14 mouse cellular contexts compared by ENCODE assay signal in the genomic region with DNA sequence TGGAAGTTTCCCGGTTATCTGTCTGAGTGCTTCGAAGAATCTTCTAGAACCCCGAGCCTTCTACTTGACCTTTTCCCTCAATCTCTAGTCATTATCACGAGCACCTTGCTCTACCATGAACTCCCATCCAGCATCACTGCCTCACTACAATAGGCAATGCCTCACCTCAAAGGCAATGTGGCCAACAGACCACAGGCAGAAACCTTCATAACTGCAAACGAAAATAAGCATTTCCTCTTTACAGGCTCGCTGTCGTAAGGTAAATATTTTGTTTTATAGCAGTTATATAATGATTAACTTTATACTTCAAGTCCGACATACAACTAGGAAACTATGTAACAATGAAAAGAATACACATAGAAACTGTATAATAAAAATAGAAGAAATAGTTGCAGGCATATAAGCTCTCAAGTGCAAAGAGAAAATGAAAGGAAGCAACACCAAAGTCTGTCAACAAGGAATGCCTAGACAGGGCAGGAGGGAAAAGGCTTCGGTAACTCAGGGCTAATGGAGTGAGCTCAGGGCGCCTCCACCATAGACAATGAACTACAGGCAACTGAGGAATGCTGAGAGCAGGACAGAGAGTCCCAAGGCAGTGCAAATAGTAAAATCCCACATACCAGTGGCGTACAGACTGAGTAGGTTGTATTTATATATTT. TPM values are rescaled to one million over a fixed set of nuclear protein-coding genes. Genes with fewer than 3 reads are reported as not detected.
DNase-seq lines count a peak whose midpoint lies in the region; ATAC-seq and TF ChIP-seq lines count a peak whose summit lies in the region.
"Had no signal": no experiment of that assay in that cellular context is flagged by ENCODE, and none has a peak within 500 bp of the region (broad histone marks: within the 10 kb centered on the region; RNA-seq: fewer than 3 reads in every experiment).

No protein-coding gene starts in this region.

- no peaks in the 10 kb centered on the region for H3K36me3 ChIP-seq in lung, postnatal 0 days (ENCODE audit: insufficient read depth, low read length)
- H3K36me3 ChIP-seq in liver, postnatal 0 days (replicated peaks; ENCODE audit: insufficient read depth, low read length) = no peaks in the 10 kb centered on the region
- H3K36me3 ChIP-seq in stomach, postnatal 0 days (ENCODE audit: control insufficient read depth, insufficient read depth, low read length) = no peaks in the 10 kb centered on the region
- H3K36me3 ChIP-seq: hindbrain, embryonic 10.5 days; limb, embryonic 10.5 days had no signal

- peak; percentile 78 for ATAC-seq in lung, postnatal 0 days
- ATAC-seq in liver, postnatal 0 days = peak; percentile 74
- ATAC-seq in stomach, postnatal 0 days (ENCODE audit: low FRiP score, low TSS enrichment) = peak; percentile 90

- 0 out of 2 replicates have a peak overlapping the region, but pooled peaks have one; percentile 5 for H3K4me3 ChIP-seq in lung, postnatal 0 days (ENCODE audit: low read depth, low read length)
- H3K4me3 ChIP-seq in brown adipose tissue, adult 24 weeks (ENCODE audit: insufficient read depth, low read depth, low read length) = peak overlapping the region; percentile 14; the same call in 1 of the 2 replicates
- H3K4me3 ChIP-seq in liver, postnatal 0 days (ENCODE audit: low read depth, low read length) = peak overlapping the region; percentile 31
- H3K4me3 ChIP-seq in stomach, postnatal 0 days (ENCODE audit: low read depth, low read length) = no peak overlapping the region
- H3K4me3 ChIP-seq: heart, adult 2 months; hindbrain, embryonic 10.5 days; limb, embryonic 10.5 days; myocyte had no signal

- TF ChIP-seq EP300 in lung, postnatal 0 days (IDR thresholded peaks at IDR 0.05) = no peak
- no peak for TF ChIP-seq EP300 in liver, postnatal 0 days (IDR thresholded peaks at IDR 0.05; ENCODE audit: low read depth)
- TF ChIP-seq EP300 in stomach, postnatal 0 days (optimal IDR thresholded peaks at IDR 0.05) = no peak

- DNase-seq in lung, postnatal 0 days (ENCODE audit: low spot score) = peak; percentile 30
- DNase-seq in lung, postnatal 25 days (ENCODE audit: low spot score) = no peak
- no peak for DNase-seq in liver, postnatal 0 days
- DNase-seq in stomach, postnatal 0 days (ENCODE audit: low spot score) = peak; percentile 32
- DNase-seq in cerebellum, adult 18-20 months = no peak
- DNase-seq in cerebellum, postnatal 4 days (ENCODE audit: low spot score in 2 of 2) = no peak
- DNase-seq: cerebellum, adult 9-11 months; heart, adult 2 months; kidney, adult 9 months; right cerebral cortex, postnatal 4 days had no signal

- no peaks in the 10 kb centered on the region for H3K4me1 ChIP-seq in lung, postnatal 0 days (ENCODE audit: insufficient read depth, low read depth, low read length)
- H3K4me1 ChIP-seq in brown adipose tissue, adult 24 weeks (ENCODE audit: control insufficient read depth, insufficient read depth, insufficient read length, low read length) = no peaks in the 10 kb centered on the region; the same call in 1 of the 2 replicates
- H3K4me1 ChIP-seq in liver, postnatal 0 days (ENCODE audit: insufficient read depth) = no peaks in the 10 kb centered on the region
- no peaks in the 10 kb centered on the region for H3K4me1 ChIP-seq in stomach, postnatal 0 days (replicated peaks; ENCODE audit: control insufficient read depth, insufficient read depth)
- H3K4me1 ChIP-seq: hindbrain, embryonic 10.5 days; limb, embryonic 10.5 days had no signal

- H3K27me3 ChIP-seq in lung, postnatal 0 days (replicated peaks; ENCODE audit: insufficient read depth, low read length) = no peaks in the 10 kb centered on the region
- no peaks in the 10 kb centered on the region for H3K27me3 ChIP-seq in liver, postnatal 0 days (ENCODE audit: insufficient read depth, low read length)
- H3K27me3 ChIP-seq in stomach, postnatal 0 days (ENCODE audit: control insufficient read depth, insufficient read depth, low read length) = no peaks in the 10 kb centered on the region

- no peaks in the 10 kb centered on the region for H3K9me3 ChIP-seq in lung, postnatal 0 days (ENCODE audit: low read length)
- H3K9me3 ChIP-seq in liver, postnatal 0 days (ENCODE audit: low read length) = no peaks in the 10 kb centered on the region
- no peaks in the 10 kb centered on the region for H3K9me3 ChIP-seq in stomach, postnatal 0 days (ENCODE audit: control insufficient read depth, low read length)
- H3K9me3 ChIP-seq: hindbrain, embryonic 10.5 days; limb, embryonic 10.5 days had no signal

- H3K4me2 ChIP-seq in lung, postnatal 0 days (replicated peaks; ENCODE audit: low read depth, low read length) = peak overlapping the region; percentile 35
- H3K4me2 ChIP-seq in liver, postnatal 0 days (ENCODE audit: low read depth, low read length) = peak overlapping the region; percentile 61
- peak overlapping the region; percentile 9; the same call in 1 of the 2 replicates for H3K4me2 ChIP-seq in stomach, postnatal 0 days (replicated peaks; ENCODE audit: low read depth)

- no peak overlapping the region for H3K27ac ChIP-seq in lung, postnatal 0 days (ENCODE audit: low read length)
- no peak overlapping the region for H3K27ac ChIP-seq in brown adipose tissue, adult 24 weeks (replicated peaks; ENCODE audit: low read depth, low read length)
- peak overlapping the region; percentile 60; the same call in 1 of the 2 replicates for H3K27ac ChIP-seq in liver, postnatal 0 days (ENCODE audit: low read depth)
- no peak overlapping the region for H3K27ac ChIP-seq in stomach, postnatal 0 days (replicated peaks)
- H3K27ac ChIP-seq: heart, adult 2 months; hindbrain, embryonic 10.5 days; limb, embryonic 10.5 days had no signal

- 60% methylated on average over 11 of the region's 11 CpGs for WGBS in lung, postnatal 0 days
- 63% methylated on average over 11 of the region's 11 CpGs for WGBS in liver, postnatal 0 days (ENCODE audit: insufficient replicate concordance)
- WGBS in stomach, postnatal 0 days = 61% methylated on average over 11 of the region's 11 CpGs

- no peak for TF ChIP-seq CTCF in lung, postnatal 0 days (IDR thresholded peaks at IDR 0.05)
- TF ChIP-seq CTCF in liver, postnatal 0 days (IDR thresholded peaks at IDR 0.05; ENCODE audit: low read depth) = no peak
- TF ChIP-seq CTCF in stomach, postnatal 0 days (IDR thresholded peaks at IDR 0.05; ENCODE audit: low read depth) = no peak

- H3K9ac ChIP-seq in lung, postnatal 0 days (replicated peaks; ENCODE audit: low read depth) = no peak overlapping the region
- H3K9ac ChIP-seq in liver, postnatal 0 days (replicated peaks) = no peak overlapping the region
- no peak overlapping the region for H3K9ac ChIP-seq in stomach, postnatal 0 days (ENCODE audit: low read length)

RNA-seq across cellular contexts. Expression of a gene that starts 29.0 kb away (rescaled TPM):
- polyA plus RNA-seq in lung, postnatal 0 days (2015; fragmentation: Nextera tagmentation; extraction: Ambion mirVana) = 9.6 and 11.2 TPM in 2 replicates
- 5.0 TPM in 2 replicates for polyA plus RNA-seq in brown adipose tissue, adult 24 weeks (2012; ENCODE audit: insufficient read depth, insufficient read length, missing spikeins)
- 7.4 and 8.0 TPM in 2 replicates for polyA plus RNA-seq in liver, postnatal 0 days (2015; fragmentation: Nextera tagmentation; extraction: Ambion mirVana)
- 21.4 and 21.5 TPM in 2 replicates for polyA plus RNA-seq in stomach, postnatal 0 days (2015; fragmentation: Nextera tagmentation; extraction: Ambion mirVana)

Comparison
In these comparisons a context has a peak if more than half of its experiments do, and no peak if none do; other contexts are left out.
1. DNase-seq: peak in lung, postnatal 0 days (single experiment) and stomach, postnatal 0 days (single experiment); none in lung, postnatal 25 days (single experiment), liver, postnatal 0 days (single experiment), cerebellum, adult 18-20 months (0 of 2) and cerebellum, postnatal 4 days (0 of 2).
2. H3K4me2 ChIP-seq: peak in every context shown above with its lines; median percentile 61 in liver, postnatal 0 days; 35 in lung, postnatal 0 days; 9 in stomach, postnatal 0 days.
3. Peak in every context shown above with its lines, with median percentiles within 50 percentile points of each other: ATAC-seq.